Mouse (Mus musculus) testis, adult 2 months (tissue): ENCODE results near the gene F13b. TPM values are rescaled to one million over a fixed set of nuclear protein-coding genes. Genes with fewer than 3 reads are reported as not detected.
A peak's percentile ranks its signal among the peaks of the same experiment; 100 is the strongest.

Source experiments
- H3K27ac ChIP-seq: fragments of 200-500 bp; 2 replicates; pipeline ENCODE4 v1.5.1; 2012; ENCODE audit warnings: low read depth, low read length; ENCODE audit not compliant: control insufficient read depth, insufficient read depth
- H3K27me3 ChIP-seq: fragments of 200-500 bp; 2 replicates; pipeline ENCODE4 v1.6.1; 2012; ENCODE audit warnings: mild to moderate bottlenecking, low read length, moderate library complexity; ENCODE audit not compliant: control insufficient read depth, insufficient read depth
- H3K36me3 ChIP-seq: fragments of 200-500 bp; 2 replicates; pipeline ENCODE4 v1.6.1; 2012; ENCODE audit warnings: mild to moderate bottlenecking, low read length; ENCODE audit not compliant: control insufficient read depth, insufficient read depth
- H3K4me1 ChIP-seq: fragments of 200-500 bp; 2 replicates; pipeline ENCODE4 v1.6.1; 2012; ENCODE audit warnings: low read length; ENCODE audit not compliant: control insufficient read depth, insufficient read depth
- H3K4me3 ChIP-seq: fragments of 200-500 bp; 2 replicates; pipeline ENCODE4 v1.5.1; 2012; ENCODE audit warnings: low read depth, mild to moderate bottlenecking, low read length, moderate library complexity, mixed read lengths; ENCODE audit not compliant: control insufficient read depth
- CTCF ChIP-seq: fragments of 200-500 bp; IDR thresholded peaks from 2 replicates; pipeline ENCODE4 v1.5.1; 2012; ENCODE audit warnings: low read depth, mild to moderate bottlenecking, inconsistent platforms, low read length, moderate library complexity; ENCODE audit not compliant: control insufficient read depth, insufficient read depth, insufficient replicate concordance
- POLR2A ChIP-seq: fragments of 200-500 bp; IDR thresholded peaks from 2 replicates; pipeline ENCODE4 v1.6.1; 2012; ENCODE audit warnings: low read depth, mild to moderate bottlenecking, inconsistent platforms, low read length, moderate library complexity; ENCODE audit not compliant: control insufficient read depth
- polyA plus RNA-seq: library from polyadenylated mRNA; depleted of rRNA; stranded (reverse); fragments of >200 nt; gene quantifications from 2 replicates; pipeline ENCODE4 v1.2.3, GENCODE M21; 2012; rRNA removed

F13b gene
- 0.14 TPM in 1 of 2 replicates, not detected in the other for polyA plus RNA-seq

GRCm38 (mm10) chr1:139501258-139501752, at the start of gene F13b:
Gene F13b, plus strand, starts transcription at chr1:139501702.
- no peaks in the 10 kb centered on the region for H3K27me3 ChIP-seq
- no peaks in the 10 kb centered on the region for H3K36me3 ChIP-seq
- TF ChIP-seq POLR2A (no peak), CTCF (no peak)
- no peak within 1 kb of the TSS for H3K27ac ChIP-seq
- no peak within 1 kb of the TSS for H3K4me3 ChIP-seq
- H3K4me1 ChIP-seq, result no peaks in the 10 kb centered on the region

- no peaks in the 10 kb centered on the region; the same call in 1 of the 2 replicates for H3K36me3 ChIP-seq
- peaks cover 7% of the 10 kb centered on the region for H3K4me1 ChIP-seq
- H3K27ac ChIP-seq, result peak within 1 kb of the TSS; percentile 81
- TF ChIP-seq CTCF (0 out of 2 replicates have a peak, but pooled peaks have one; percentile 5), POLR2A (peak; percentile 22; the same call in 1 of the 2 replicates)
- H3K27me3 ChIP-seq, result no peaks in the 10 kb centered on the region
- H3K4me3 ChIP-seq, result peak within 1 kb of the TSS; percentile 88
These were observed 46.9 kb upstream of the F13b start, which contains the start of gene Aspm for GRCm38 (mm10) chr1:139454340-139455225. Gene Aspm, plus strand, starts transcription at chr1:139454772.

- H3K4me3 ChIP-seq, result peak overlapping the region; percentile 88
- H3K27me3 ChIP-seq, result no peaks in the 10 kb centered on the region
- H3K4me1 ChIP-seq, result peaks cover 7% of the 10 kb centered on the region
- no peaks in the 10 kb centered on the region; the same call in 1 of the 2 replicates for H3K36me3 ChIP-seq
- no peak for TF ChIP-seq CTCF
- no peak for TF ChIP-seq POLR2A
- peak overlapping the region; percentile 55 for H3K27ac ChIP-seq
These were observed 46.2 kb upstream of the F13b start for GRCm38 (mm10) chr1:139455226-139455869.

GRCm38 (mm10) chr1:139460807-139461206, 40.7 kb upstream of the F13b start:
- H3K27me3 ChIP-seq, result no peaks in the 10 kb centered on the region
- H3K4me3 ChIP-seq, result no peak overlapping the region
- H3K27ac ChIP-seq, result no peak overlapping the region
- H3K4me1 ChIP-seq, result 0 out of 2 replicates have a peak, but pooled peaks cover 2% of the 10 kb centered on the region
- TF ChIP-seq POLR2A (no peak), CTCF (no peak)
- H3K36me3 ChIP-seq, result no peaks in the 10 kb centered on the region; the same call in 1 of the 2 replicates

- Histone ChIP-seq H3K36me3 (no peaks in the 10 kb centered on the region; the same call in 1 of the 2 replicates), H3K27me3 (no peaks in the 10 kb centered on the region), H3K4me1 (no peaks in the 10 kb centered on the region), H3K27ac (no peak overlapping the region), H3K4me3 (no peak overlapping the region)
- no peak for TF ChIP-seq POLR2A
These were observed 35.6 kb upstream of the F13b start for GRCm38 (mm10) chr1:139465936-139466335.

GRCm38 (mm10) chr1:139478898-139479297, 22.6 kb upstream of the F13b start:
- Histone ChIP-seq H3K4me1 (no peaks in the 10 kb centered on the region), H3K27me3 (no peaks in the 10 kb centered on the region), H3K36me3 (peaks cover 3% of the 10 kb centered on the region), H3K27ac (no peak overlapping the region), H3K4me3 (no peak overlapping the region)
- no peak for TF ChIP-seq CTCF
- no peak for TF ChIP-seq POLR2A

- TF ChIP-seq POLR2A (no peak), CTCF (no peak)
- H3K4me1 ChIP-seq, result no peaks in the 10 kb centered on the region
- H3K27ac ChIP-seq, result no peak overlapping the region
- no peak overlapping the region for H3K4me3 ChIP-seq
- peaks cover 3% of the 10 kb centered on the region for H3K36me3 ChIP-seq
- H3K27me3 ChIP-seq, result no peaks in the 10 kb centered on the region
These were observed 21.3 kb upstream of the F13b start for GRCm38 (mm10) chr1:139480246-139480645.
